25 mouse cellular contexts compared by ENCODE assay signal in genomic region chr19:4481326-4481725, GRCm38 (mm10). TPM values are rescaled to one million over a fixed set of nuclear protein-coding genes. Genes with fewer than 3 reads are reported as not detected.
DNase-seq lines count a peak whose midpoint lies in the region; TF ChIP-seq lines count a peak whose summit lies in the region.
"Had no signal": no experiment of that assay in that cellular context is flagged by ENCODE, and none has a peak within 500 bp of the region (broad histone marks: within the 10 kb centered on the region; RNA-seq: fewer than 3 reads in every experiment).

No protein-coding gene starts in this region.

- H3K4me2 ChIP-seq in myocyte (ENCODE audit: low read depth), result no peak overlapping the region
- H3K4me2 ChIP-seq: embryonic facial prominence, embryonic 13.5 days; forebrain, embryonic 15.5 days; heart, embryonic 11.5 days; hindbrain, embryonic 12.5 days; midbrain, embryonic 13.5 days; neural tube, embryonic 15.5 days had no signal

- 15% methylated on average over 4 of the region's 4 CpGs for WGBS in cerebellum, adult 2 months
- 20% methylated on average over 4 of the region's 4 CpGs for WGBS in lung, adult 2 months
- WGBS in thymus, adult 2 months, result 19% methylated on average over 4 of the region's 4 CpGs

- no peak overlapping the region; the same call in 1 of the 2 replicates for H3K27ac ChIP-seq in cerebellum, adult 2 months (ENCODE audit: insufficient read depth, low read length)
- no peak overlapping the region for H3K27ac ChIP-seq in thymus, adult 2 months (ENCODE audit: control insufficient read depth, insufficient read depth, low read length)
- H3K27ac ChIP-seq: embryonic facial prominence, embryonic 13.5 days; forebrain, embryonic 15.5 days; gastrocnemius, adult 2 months; hindbrain, embryonic 12.5 days; limb, embryonic 10.5 days; midbrain, embryonic 13.5 days; neural tube, embryonic 15.5 days had no signal

- no peak for TF ChIP-seq POLR2A in cerebellum, adult 2 months (IDR thresholded peaks at IDR 0.05; ENCODE audit: borderline replicate concordance, insufficient read depth, low read length)
- TF ChIP-seq POLR2A in myocyte (IDR thresholded peaks at IDR 0.05; ENCODE audit: insufficient read length, low read depth), result no peak
- no peak for TF ChIP-seq POLR2A in lung, adult 2 months (IDR thresholded peaks at IDR 0.05; ENCODE audit: borderline replicate concordance, extremely low read depth, low read depth, low read length)
- no peak for TF ChIP-seq POLR2A in thymus, adult 2 months (IDR thresholded peaks at IDR 0.05; ENCODE audit: control insufficient read depth, extremely low read depth, insufficient read depth, low read length, poor library complexity)

- no peak for TF ChIP-seq CTCF in cerebellum, adult 2 months (IDR thresholded peaks at IDR 0.05; ENCODE audit: borderline replicate concordance, insufficient read depth, low read depth, low read length)
- no peak for TF ChIP-seq CTCF in lung, adult 2 months (IDR thresholded peaks at IDR 0.05; ENCODE audit: insufficient read depth, low read length)
- no peak for TF ChIP-seq CTCF in thymus, adult 2 months (IDR thresholded peaks at IDR 0.05; ENCODE audit: borderline replicate concordance, control insufficient read depth, extremely low read depth, insufficient read depth, low read length, poor library complexity)

- H3K4me1 ChIP-seq in cerebellum, adult 2 months (ENCODE audit: control insufficient read depth, insufficient read depth, low read length), result peaks cover 43% of the 10 kb centered on the region
- peaks cover 4% of the 10 kb centered on the region; the same call in 1 of the 2 replicates for H3K4me1 ChIP-seq in lung, adult 2 months (ENCODE audit: control insufficient read depth, insufficient read depth, low read length)
- H3K4me1 ChIP-seq in thymus, adult 2 months (replicated peaks; ENCODE audit: control insufficient read depth, insufficient read depth, low read length), result peaks cover 10% of the 10 kb centered on the region; the same call in 1 of the 2 replicates

- H3K4me3 ChIP-seq in cerebellum, adult 2 months (replicated peaks; ENCODE audit: insufficient read depth, low read depth, low read length), result no peak overlapping the region
- H3K4me3 ChIP-seq in myocyte, result no peak overlapping the region
- no peak overlapping the region for H3K4me3 ChIP-seq in lung, adult 2 months (replicated peaks; ENCODE audit: extremely low read depth, low read depth, low read length)
- no peak overlapping the region for H3K4me3 ChIP-seq in thymus, adult 2 months (ENCODE audit: control insufficient read depth, insufficient read depth, low read length)
- H3K4me3 ChIP-seq: embryonic facial prominence, embryonic 13.5 days; forebrain, embryonic 15.5 days; gastrocnemius, adult 2 months; hindbrain, embryonic 12.5 days; limb, embryonic 10.5 days; midbrain, embryonic 13.5 days; neural tube, embryonic 15.5 days had no signal

- H3K36me3 ChIP-seq in myocyte (ENCODE audit: control insufficient read depth, insufficient read depth), result no peaks in the 10 kb centered on the region
- H3K36me3 ChIP-seq in thymus, adult 2 months (ENCODE audit: control insufficient read depth, insufficient read depth, low read length), result no peaks in the 10 kb centered on the region
- H3K36me3 ChIP-seq: embryonic facial prominence, embryonic 13.5 days; forebrain, embryonic 15.5 days; hindbrain, embryonic 12.5 days; limb, embryonic 10.5 days; midbrain, embryonic 13.5 days; neural tube, embryonic 15.5 days had no signal

- H3K27me3 ChIP-seq in cerebellum, adult 2 months (ENCODE audit: control insufficient read depth, insufficient read depth, low read length), result no peaks in the 10 kb centered on the region
- H3K27me3 ChIP-seq in myocyte (ENCODE audit: control insufficient read depth, insufficient read depth, insufficient read length), result no peaks in the 10 kb centered on the region
- H3K27me3 ChIP-seq in thymus, adult 2 months (ENCODE audit: control insufficient read depth, insufficient read depth, low read length), result peaks cover 9% of the 10 kb centered on the region; the same call in 1 of the 2 replicates

- no peaks in the 10 kb centered on the region for H3K79me2 ChIP-seq in myocyte (ENCODE audit: control insufficient read depth, insufficient read depth)

- H3ac ChIP-seq in myocyte (ENCODE audit: control insufficient read depth, insufficient read length), result no peak overlapping the region

- peak; percentile 72 to 77 for DNase-seq in frontal cortex, postnatal 36 days (ENCODE audit: low spot score in 2 of 2)
- no peak for DNase-seq in frontal cortex, postnatal 14 days (ENCODE audit: low spot score in 2 of 2)
- peak; percentile 62 to 78 for DNase-seq in cerebellum, adult 2 months
- peak; percentile 56 to 73 for DNase-seq in cerebellum, postnatal 14 days
- DNase-seq in lung, adult 2 months, result no peak
- DNase-seq in thymus, adult 2 months, result no peak
- DNase-seq: adrenal gland, postnatal 25 days; B cell, adult 2 months; gastrocnemius, adult 2 months; heart, postnatal 10 days; kidney, adult 8-10 months; kidney, postnatal 25 days; layer of hippocampus, adult 9-11 months; liver, postnatal 0 days; lung, postnatal 14 days; thymus, postnatal 4 days had no signal

TF ChIP-seq in myocyte, 11 proteins besides CTCF, POLR2A, EP300 and RAD21:
- peak in 2 of 3 experiments; percentile 2 to 81 for TF ChIP-seq MYOD1 (IDR thresholded peaks at IDR 0.05; ENCODE audit: control insufficient read depth in 1 of 3, insufficient read length in 2 of 3, low read depth in 2 of 3)
- no peak for TF ChIP-seq SRF (IDR thresholded peaks at IDR 0.05; ENCODE audit: control insufficient read depth, insufficient read length, low read depth)
TF ChIP-seq in myocyte: peak in this region for 1.

RNA-seq across cellular contexts. Expression of gene Syt12, which starts 4.1 kb away (rescaled TPM):
- polyA plus RNA-seq in cerebellum, adult 2 months (2012; rRNA removed), result 82.4 and 104 TPM in 2 replicates
- polyA plus RNA-seq in myocyte (2012; fragmentation: generic; extraction: Trizol), result 22.3 TPM
- polyA plus RNA-seq in lung, adult 2 months (2012; rRNA removed), result 0.82 and 2.3 TPM in 2 replicates
- polyA plus RNA-seq in thymus, adult 2 months (2012; rRNA removed), result 1.6 and 2.0 TPM in 2 replicates

RNA-seq across cellular contexts. Expression of gene 2010003K11Rik, which starts 17.1 kb away (rescaled TPM):
- polyA plus RNA-seq in cerebellum, adult 2 months (2012; rRNA removed), result not detected in 2 replicates
- 0.05 TPM for polyA plus RNA-seq in myocyte (2012; fragmentation: generic; extraction: Trizol)
- polyA plus RNA-seq in lung, adult 2 months (2012; rRNA removed), result 0.23 and 0.82 TPM in 2 replicates
- polyA plus RNA-seq in thymus, adult 2 months (2012; rRNA removed), result 0.90 and 1.2 TPM in 2 replicates
- polyA plus RNA-seq: embryonic facial prominence, embryonic 13.5 days; forebrain, embryonic 15.5 days; heart, embryonic 11.5 days; hindbrain, embryonic 12.5 days; intestine, embryonic 14.5 days; limb, embryonic 10.5 days; midbrain, embryonic 13.5 days had no signal

RNA-seq across cellular contexts. Expression of gene Pcx, which starts 28.9 kb away (rescaled TPM):
- 59.7 and 61.4 TPM in 2 replicates for polyA plus RNA-seq in cerebellum, adult 2 months (2012; rRNA removed)
- 16.3 TPM for polyA plus RNA-seq in myocyte (2012; fragmentation: generic; extraction: Trizol)
- 52.7 and 62.6 TPM in 2 replicates for polyA plus RNA-seq in lung, adult 2 months (2012; rRNA removed)
- 41.9 and 52.9 TPM in 2 replicates for polyA plus RNA-seq in thymus, adult 2 months (2012; rRNA removed)

RNA-seq across cellular contexts. Expression of gene Rhod, which starts 42.1 kb away (rescaled TPM):
- 9.9 and 10.5 TPM in 2 replicates for polyA plus RNA-seq in cerebellum, adult 2 months (2012; rRNA removed)
- 51.1 TPM for polyA plus RNA-seq in myocyte (2012; fragmentation: generic; extraction: Trizol)
- polyA plus RNA-seq in lung, adult 2 months (2012; rRNA removed), result 11.4 and 17.5 TPM in 2 replicates
- polyA plus RNA-seq in thymus, adult 2 months (2012; rRNA removed), result 2.6 and 2.9 TPM in 2 replicates

Comparison
In these comparisons a context has a peak if more than half of its experiments do, and no peak if none do; other contexts are left out.
1. DNase-seq: peak in frontal cortex, postnatal 36 days (2 of 2), cerebellum, adult 2 months (2 of 2) and cerebellum, postnatal 14 days (2 of 2); none in frontal cortex, postnatal 14 days (0 of 2), lung, adult 2 months (single experiment) and thymus, adult 2 months (single experiment).